Mouse (Mus musculus) lung, embryonic 16.5 days (tissue): ENCODE results near the gene Ctla4. TPM values are rescaled to one million over a fixed set of nuclear protein-coding genes. Genes with fewer than 3 reads are reported as not detected.
A peak's percentile ranks its signal among the peaks of the same experiment; 100 is the strongest.

Source experiments
- ATAC-seq: fragments of 200-750 bp; cut with Nextera tagmentation; 2 replicates; pipeline ENCODE4 v1.8.0; 2017; ENCODE audit warnings: low read depth, mild to moderate bottlenecking, moderate library complexity
- H3K27ac ChIP-seq: fragments of 300-500 bp; sonication (generic); 2 replicates; pipeline ENCODE4 v1.5.1; 2014; ENCODE audit warnings: mild to moderate bottlenecking, control low read depth, low read length
- H3K27me3 ChIP-seq: fragments of 300-500 bp; sonication (generic); 2 replicates; pipeline ENCODE4 v1.6.1; 2014; ENCODE audit warnings: low read depth, low read length, mixed read lengths; ENCODE audit not compliant: control insufficient read depth, insufficient read depth
- H3K36me3 ChIP-seq: fragments of 300-500 bp; sonication (generic); 2 replicates; pipeline ENCODE4 v1.6.1; 2014; ENCODE audit warnings: low read length; ENCODE audit not compliant: control insufficient read depth, insufficient read depth
- H3K4me1 ChIP-seq: fragments of 300-500 bp; sonication (generic); replicated peaks from 2 replicates; pipeline ENCODE4 v1.6.1; 2014; ENCODE audit warnings: low read length, mixed read lengths; ENCODE audit not compliant: control insufficient read depth, insufficient read depth
- H3K4me2 ChIP-seq: fragments of 300-500 bp; sonication (generic); 2 replicates; pipeline ENCODE4 v1.6.1; 2014; ENCODE audit warnings: low read depth, low read length, control low read depth
- H3K4me3 ChIP-seq: fragments of 300-500 bp; sonication (generic); 2 replicates; pipeline ENCODE4 v1.5.1; 2014; ENCODE audit warnings: mild to moderate bottlenecking, low read length, control low read depth
- H3K9ac ChIP-seq: fragments of 300-500 bp; sonication (generic); 2 replicates; pipeline ENCODE4 v1.6.1; 2014; ENCODE audit warnings: low read length, control low read depth
- H3K9me3 ChIP-seq: fragments of 300-500 bp; sonication (generic); 2 replicates; pipeline ENCODE4 v1.6.1; 2016; ENCODE audit warnings: low read length; ENCODE audit not compliant: control insufficient read depth
- WGBS: fragments of 180-500 bp; shearing (Covaris S2); extraction: QIAGEN DNeasy Blood & Tissue Kit; methylation state at CpG from one replicate; pipeline ENCODE4 v1.1.7; 2014; 5-methylcytosine and 5-hydroxymethylcytosine counted together
- polyA plus RNA-seq: library from polyadenylated mRNA; unstranded; fragments of >200 nt; fragmentation: Nextera tagmentation; extraction: Ambion mirVana; gene quantifications from 2 replicates; pipeline ENCODE4 v1.2.1, GENCODE M21; 2015

The Ctla4 gene
- polyA plus RNA-seq, 1 experiment from 2014 or later, result 0.25 TPM

DNA sequence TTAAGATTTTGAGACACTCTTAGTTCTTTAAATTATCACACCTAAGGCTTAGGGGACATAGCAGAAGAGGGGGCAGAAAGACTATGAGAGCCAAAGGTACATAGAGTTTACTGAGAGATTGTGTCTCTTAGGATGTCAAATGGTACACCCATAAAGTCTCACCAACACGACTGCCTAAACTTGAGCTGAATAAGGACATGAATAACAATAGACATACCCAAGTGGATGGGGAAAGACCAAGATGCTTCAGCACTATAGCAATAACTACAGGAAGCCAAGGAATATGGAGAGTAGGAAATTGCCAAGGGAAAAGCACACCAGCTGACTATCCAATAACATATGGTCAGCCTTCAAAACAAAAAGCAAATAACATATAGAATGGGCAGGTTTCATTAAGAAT is 22.9 kb downstream of the Ctla4 start:
- ATAC-seq, result no peak
- Histone ChIP-seq H3K4me2 (no peak overlapping the region), H3K27ac (no peak overlapping the region), H3K4me1 (no peaks in the 10 kb centered on the region), H3K9ac (no peak overlapping the region), H3K9me3 (no peaks in the 10 kb centered on the region), H3K4me3 (no peak overlapping the region), H3K36me3 (no peaks in the 10 kb centered on the region), H3K27me3 (no peaks in the 10 kb centered on the region)
- 66% methylated on average over 1 of the region's 1 CpGs for WGBS

DNA sequence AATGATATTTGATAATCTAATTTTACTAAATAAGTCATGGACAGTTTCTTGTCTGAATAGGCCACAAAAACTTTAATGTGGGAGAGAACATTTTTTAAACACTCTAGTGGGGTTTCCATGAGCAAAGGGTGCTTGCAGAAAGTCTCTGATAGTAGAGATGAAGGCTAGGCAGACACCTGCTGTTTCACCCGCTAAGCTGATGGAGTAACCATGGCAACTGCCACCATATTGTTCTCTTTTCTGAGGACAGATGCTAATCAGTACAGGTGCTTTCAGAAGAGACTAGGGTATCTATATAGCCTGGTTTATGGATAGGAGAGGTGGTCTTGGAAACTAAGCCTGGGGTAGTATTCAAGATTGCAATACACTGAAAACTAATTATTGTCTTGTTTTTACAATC is 24.0 kb downstream of the Ctla4 start:
- no peaks in the 10 kb centered on the region for H3K4me1 ChIP-seq
- H3K9me3 ChIP-seq, result no peaks in the 10 kb centered on the region
- no peaks in the 10 kb centered on the region for H3K27me3 ChIP-seq
- H3K4me2 ChIP-seq, result no peak overlapping the region
- H3K36me3 ChIP-seq, result no peaks in the 10 kb centered on the region
- WGBS, result 35% methylated on average over 1 of the region's 1 CpGs
- no peak for ATAC-seq
- H3K4me3 ChIP-seq, result no peak overlapping the region
- H3K27ac ChIP-seq, result no peak overlapping the region
- H3K9ac ChIP-seq, result no peak overlapping the region

DNA sequence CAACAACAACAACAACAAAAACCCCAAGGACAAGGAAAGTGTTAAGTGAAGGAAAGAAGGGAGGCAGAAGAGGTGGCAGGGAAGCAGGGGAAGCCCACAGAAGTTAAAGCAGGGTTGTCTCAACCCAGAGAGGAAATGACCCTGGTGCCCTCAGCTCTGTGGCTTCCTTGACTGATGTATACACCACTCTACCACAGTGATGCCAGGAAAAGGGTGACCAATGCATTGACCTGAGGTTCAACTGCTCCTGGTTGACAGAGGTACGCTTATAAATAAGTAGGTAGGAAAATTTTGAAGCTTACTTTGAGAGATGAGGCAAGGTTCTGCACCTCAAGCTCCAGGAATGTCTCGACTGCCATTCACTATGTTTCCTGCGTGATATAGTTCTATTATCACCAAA is 24.8 kb downstream of the Ctla4 start:
- no peak for ATAC-seq
- H3K4me3 ChIP-seq, result no peak overlapping the region
- H3K4me1 ChIP-seq, result no peaks in the 10 kb centered on the region
- 79% methylated on average over 3 of the region's 3 CpGs for WGBS
- H3K9me3 ChIP-seq, result no peaks in the 10 kb centered on the region
- H3K27me3 ChIP-seq, result no peaks in the 10 kb centered on the region
- H3K36me3 ChIP-seq, result no peaks in the 10 kb centered on the region
- H3K4me2 ChIP-seq, result no peak overlapping the region
- no peak overlapping the region for H3K9ac ChIP-seq
- H3K27ac ChIP-seq, result no peak overlapping the region

DNA sequence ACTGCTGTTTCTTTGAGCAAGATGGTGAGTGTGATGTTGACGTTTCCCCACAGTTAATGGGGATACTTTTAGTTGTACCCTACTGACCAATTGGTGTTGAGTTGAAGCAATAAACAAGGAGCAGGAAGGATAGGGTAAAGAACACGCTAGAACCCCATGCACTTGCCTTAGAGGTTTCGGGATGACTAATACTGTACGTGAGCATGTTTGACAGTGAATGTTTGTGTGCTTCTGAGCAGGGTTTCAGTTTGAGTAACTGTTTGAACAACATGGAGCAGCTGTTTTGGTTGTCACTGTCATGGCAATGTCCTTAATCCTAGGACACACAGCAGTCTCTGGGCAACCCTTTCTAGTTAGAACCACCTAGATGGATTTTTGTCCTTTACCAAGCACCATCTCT is 26.5 kb downstream of the Ctla4 start:
- no peak overlapping the region for H3K27ac ChIP-seq
- no peak overlapping the region for H3K9ac ChIP-seq
- WGBS, result 81% methylated on average over 4 of the region's 4 CpGs
- H3K27me3 ChIP-seq, result no peaks in the 10 kb centered on the region
- H3K4me2 ChIP-seq, result no peak overlapping the region
- ATAC-seq, result no peak
- no peak overlapping the region for H3K4me3 ChIP-seq
- no peaks in the 10 kb centered on the region for H3K4me1 ChIP-seq
- no peaks in the 10 kb centered on the region for H3K9me3 ChIP-seq
- H3K36me3 ChIP-seq, result no peaks in the 10 kb centered on the region

DNA sequence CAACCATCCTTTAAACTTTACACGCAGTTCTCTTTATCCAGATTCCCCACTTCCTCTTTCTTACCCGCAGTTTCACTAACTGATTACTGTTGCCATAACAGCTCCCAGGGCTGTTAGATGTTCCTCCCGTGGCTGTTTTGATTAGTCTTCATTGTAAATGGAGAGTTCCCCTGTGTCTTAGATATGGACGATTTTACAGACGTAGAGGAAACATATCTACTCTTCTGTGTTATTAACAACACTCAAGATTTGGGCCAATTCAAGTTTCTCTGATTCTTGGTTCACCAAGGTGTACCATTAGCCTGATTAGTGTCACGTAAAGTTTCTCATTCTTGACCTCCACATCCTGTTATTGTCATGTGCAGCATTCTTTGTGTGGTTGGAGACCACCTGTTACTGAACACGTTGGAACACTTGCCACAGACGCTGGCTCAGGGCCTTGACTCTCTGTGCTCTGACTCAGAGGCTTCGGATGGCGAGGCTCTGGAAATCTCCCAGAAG is 29.5 kb downstream of the Ctla4 start:
- WGBS, result 43% methylated on average over 10 of the region's 10 CpGs
- no peaks in the 10 kb centered on the region for H3K4me1 ChIP-seq
- H3K4me3 ChIP-seq, result no peak overlapping the region
- H3K36me3 ChIP-seq, result no peaks in the 10 kb centered on the region
- no peaks in the 10 kb centered on the region for H3K9me3 ChIP-seq
- H3K27me3 ChIP-seq, result no peaks in the 10 kb centered on the region
- no peak overlapping the region for H3K9ac ChIP-seq
- ATAC-seq, result no peak
- no peak overlapping the region for H3K4me2 ChIP-seq
- no peak overlapping the region for H3K27ac ChIP-seq

DNA sequence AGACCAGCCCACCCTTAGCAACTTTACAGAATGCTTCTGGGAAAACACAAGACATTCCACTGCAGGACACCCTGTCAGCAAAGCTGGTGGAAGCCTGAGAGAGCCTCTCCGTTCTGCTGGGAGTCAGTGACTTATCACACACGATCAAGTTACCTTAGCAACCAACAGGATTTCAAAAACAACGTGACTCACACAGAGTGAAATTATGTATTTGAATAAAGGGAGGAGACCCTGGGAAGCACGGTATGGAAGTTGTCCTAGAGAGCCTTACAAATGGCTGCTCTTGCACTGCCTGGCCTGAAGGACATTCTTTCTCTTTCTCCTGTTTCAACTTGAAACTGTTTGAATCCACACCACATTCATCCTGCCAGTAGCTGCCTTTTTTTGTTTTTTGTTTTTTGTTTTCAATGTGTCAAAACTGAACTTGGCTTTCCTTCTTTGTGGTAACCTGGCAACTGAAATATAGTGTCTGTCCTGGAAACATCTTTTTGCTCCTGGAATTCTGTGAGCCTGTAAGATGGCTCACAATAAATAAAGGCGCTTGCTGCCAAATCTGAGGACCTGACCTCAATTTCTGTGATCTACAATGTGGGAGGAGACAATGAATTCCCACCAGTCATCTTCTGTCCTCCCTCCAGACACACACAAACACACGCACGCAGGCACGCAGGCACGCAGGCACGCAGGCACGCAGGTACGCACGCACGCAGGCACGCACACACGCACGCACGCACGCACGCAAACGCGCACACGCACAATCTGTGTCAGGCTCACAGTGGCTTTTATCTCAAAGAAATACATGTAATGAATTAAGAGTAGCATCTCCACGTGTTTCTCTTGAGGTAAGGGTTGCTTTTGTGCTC is 33.9 kb downstream of the Ctla4 start:
- WGBS, result 73% methylated on average over 24 of the region's 24 CpGs
- H3K4me3 ChIP-seq, result no peak overlapping the region
- no peaks in the 10 kb centered on the region for H3K9me3 ChIP-seq
- no peak overlapping the region for H3K27ac ChIP-seq
- peak; percentile 76 for ATAC-seq
- H3K27me3 ChIP-seq, result no peaks in the 10 kb centered on the region
- no peak overlapping the region for H3K4me2 ChIP-seq
- H3K36me3 ChIP-seq, result no peaks in the 10 kb centered on the region
- no peaks in the 10 kb centered on the region for H3K4me1 ChIP-seq
- no peak overlapping the region for H3K9ac ChIP-seq

DNA sequence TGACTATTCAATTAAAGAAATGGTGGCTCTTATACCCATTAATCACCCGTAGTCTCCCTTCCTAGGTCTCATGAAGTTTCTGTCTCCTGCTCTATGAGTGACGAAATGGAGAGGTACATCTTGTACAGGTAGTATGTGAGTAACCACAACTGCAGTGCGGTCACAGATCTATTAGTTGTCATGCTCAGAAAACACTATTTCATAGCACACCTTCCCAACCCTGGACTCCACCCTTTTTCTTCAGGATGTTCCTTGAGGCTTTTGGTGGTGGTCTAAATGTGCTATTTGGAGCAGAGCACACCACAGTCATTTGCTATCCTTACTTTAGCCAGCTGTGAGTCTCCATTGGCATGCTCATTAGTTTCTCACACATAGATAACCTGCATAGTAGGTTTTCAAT is 42.2 kb downstream of the Ctla4 start:
- Histone ChIP-seq H3K4me3 (no peak overlapping the region), H3K4me1 (no peaks in the 10 kb centered on the region), H3K9me3 (no peaks in the 10 kb centered on the region), H3K27ac (no peak overlapping the region), H3K4me2 (no peak overlapping the region), H3K27me3 (no peaks in the 10 kb centered on the region), H3K9ac (no peak overlapping the region), H3K36me3 (no peaks in the 10 kb centered on the region)
- WGBS, result 85% methylated on average over 3 of the region's 3 CpGs
- ATAC-seq, result no peak

DNA sequence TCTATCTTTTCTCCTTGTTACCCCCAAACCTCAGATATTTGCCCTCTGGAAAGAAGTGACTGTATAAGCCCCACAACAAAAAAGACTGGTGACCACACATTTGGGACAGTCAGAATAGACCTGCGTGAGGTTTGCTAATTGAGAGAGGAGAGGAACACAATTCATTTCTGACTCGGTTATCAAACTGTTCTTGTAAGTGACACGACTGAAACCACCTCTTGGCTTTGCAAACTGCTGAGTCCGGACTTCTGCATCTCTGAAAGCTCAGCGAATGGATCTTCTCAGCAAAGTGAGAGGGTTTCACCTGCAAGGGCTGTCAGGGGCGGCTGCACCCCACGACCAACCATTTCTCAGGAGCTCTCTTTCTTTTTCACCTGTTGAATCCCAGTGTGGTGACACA is 43.6 kb downstream of the Ctla4 start:
- Histone ChIP-seq H3K36me3 (no peaks in the 10 kb centered on the region), H3K9me3 (no peaks in the 10 kb centered on the region), H3K4me1 (no peaks in the 10 kb centered on the region), H3K9ac (no peak overlapping the region), H3K27me3 (no peaks in the 10 kb centered on the region), H3K27ac (no peak overlapping the region), H3K4me2 (no peak overlapping the region), H3K4me3 (no peak overlapping the region)
- no peak for ATAC-seq
- WGBS, result 84% methylated on average over 7 of the region's 7 CpGs

DNA sequence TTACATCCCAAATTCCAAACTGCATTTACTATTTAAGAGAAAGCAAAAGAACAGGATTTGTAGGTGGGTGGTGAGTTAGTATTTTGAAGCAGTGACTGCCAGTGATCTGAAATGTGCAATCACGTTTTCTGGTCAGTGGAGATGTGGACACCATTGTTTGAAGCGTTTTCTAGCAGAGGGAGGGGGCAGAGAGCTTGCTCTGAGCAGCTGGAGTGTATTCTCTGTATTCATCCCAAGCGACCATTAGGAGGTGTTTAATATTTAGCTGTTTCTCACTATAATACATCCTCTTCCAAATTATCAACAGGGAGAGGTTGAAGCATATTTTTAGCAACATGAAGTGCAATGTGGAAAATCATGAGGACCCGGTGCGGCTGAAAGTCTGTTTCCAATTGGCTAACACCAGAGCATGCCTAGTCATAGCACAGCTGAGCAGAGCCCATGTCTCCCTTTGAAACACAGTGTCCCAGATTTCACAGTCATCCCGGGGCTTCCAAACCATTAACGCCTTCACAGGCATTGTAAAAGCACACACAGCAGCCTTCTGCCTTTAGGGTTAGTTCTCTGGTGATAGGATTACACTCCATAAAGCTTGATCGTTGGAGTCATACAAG is 49.3 kb downstream of the Ctla4 start:
- H3K9ac ChIP-seq, result no peak overlapping the region
- no peak overlapping the region for H3K4me2 ChIP-seq
- no peaks in the 10 kb centered on the region for H3K4me1 ChIP-seq
- no peaks in the 10 kb centered on the region for H3K9me3 ChIP-seq
- 63% methylated on average over 8 of the region's 8 CpGs for WGBS
- no peak for ATAC-seq
- H3K27me3 ChIP-seq, result no peaks in the 10 kb centered on the region
- H3K36me3 ChIP-seq, result no peaks in the 10 kb centered on the region
- H3K4me3 ChIP-seq, result no peak overlapping the region
- no peak overlapping the region for H3K27ac ChIP-seq
